Mouse (Mus musculus): ENCODE data around the gene Prss42. TPM values are rescaled to one million over a fixed set of nuclear protein-coding genes. Genes with fewer than 3 reads are reported as not detected.
A peak's percentile ranks its signal among the peaks of the same experiment; 100 is the strongest.

Gene Prss42
- polyA plus RNA-seq (2015; fragmentation: Nextera tagmentation; extraction: Ambion mirVana), result not detected in 2 replicates

DNA sequence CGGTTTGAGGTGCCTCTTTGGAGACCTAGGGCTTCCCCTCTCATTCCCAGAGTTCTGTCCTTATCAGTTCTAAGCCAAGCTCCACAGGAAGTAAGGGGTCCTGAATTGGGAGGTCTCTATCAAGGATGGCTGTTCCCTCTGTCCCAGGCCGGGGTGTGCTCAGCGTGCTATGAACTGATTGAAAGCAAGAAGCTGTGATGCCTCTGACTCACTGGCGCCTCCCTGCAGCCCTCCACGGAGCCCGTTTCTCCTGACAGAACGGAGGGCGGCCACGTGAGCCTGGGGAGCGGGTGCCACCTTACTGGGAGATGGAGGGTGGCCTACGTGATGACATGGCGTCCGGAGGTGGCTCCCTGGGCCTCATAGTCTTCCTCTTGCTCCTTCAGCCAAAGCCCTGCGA is at the start of gene Prss42:
Gene Prss42, plus strand, starts transcription at position 301 of the 400 bp plus-strand sequence.
- no peaks in the 10 kb centered on the region for H3K36me3 ChIP-seq (ENCODE audit: control insufficient read depth, insufficient read depth, low read length)
- ATAC-seq, result no peak
- 92% methylated on average over 14 of the region's 14 CpGs for WGBS
- H3K4me3 ChIP-seq (ENCODE audit: low read length), result no peak within 1 kb of the TSS
- no peak within 1 kb of the TSS for H3K27ac ChIP-seq (ENCODE audit: low read length)
- H3K9ac ChIP-seq (ENCODE audit: low read depth, low read length), result no peak within 1 kb of the TSS
- no peaks in the 10 kb centered on the region for H3K9me3 ChIP-seq (ENCODE audit: control insufficient read depth, low read length)
- H3K27me3 ChIP-seq (replicated peaks; ENCODE audit: control insufficient read depth, insufficient read depth, low read length), result no peaks in the 10 kb centered on the region
- H3K4me2 ChIP-seq (ENCODE audit: low read depth, low read length), result no peak within 1 kb of the TSS
- H3K4me1 ChIP-seq (ENCODE audit: control insufficient read depth, insufficient read depth, low read length), result no peaks in the 10 kb centered on the region

GRCm38 (mm10) chr9:110748451-110748850 is 49.5 kb upstream of the Prss42 start:
- H3K4me1 ChIP-seq (ENCODE audit: control insufficient read depth, insufficient read depth, low read length), result peaks cover 7% of the 10 kb centered on the region; the same call in 1 of the 2 replicates
- 0 out of 2 replicates have a peak, but pooled peaks cover 5% of the 10 kb centered on the region for H3K27me3 ChIP-seq (replicated peaks; ENCODE audit: control insufficient read depth, insufficient read depth, low read length)
- H3K27ac ChIP-seq (ENCODE audit: low read length), result no peak overlapping the region
- no peak overlapping the region for H3K4me2 ChIP-seq (ENCODE audit: low read depth, low read length)
- H3K4me3 ChIP-seq (ENCODE audit: low read length), result no peak overlapping the region
- H3K36me3 ChIP-seq (ENCODE audit: control insufficient read depth, insufficient read depth, low read length), result no peaks in the 10 kb centered on the region
- no peaks in the 10 kb centered on the region for H3K9me3 ChIP-seq (ENCODE audit: control insufficient read depth, low read length)
- H3K9ac ChIP-seq (ENCODE audit: low read depth, low read length), result no peak overlapping the region
- 67% methylated on average over 2 of the region's 2 CpGs for WGBS
- ATAC-seq, result no peak

DNA sequence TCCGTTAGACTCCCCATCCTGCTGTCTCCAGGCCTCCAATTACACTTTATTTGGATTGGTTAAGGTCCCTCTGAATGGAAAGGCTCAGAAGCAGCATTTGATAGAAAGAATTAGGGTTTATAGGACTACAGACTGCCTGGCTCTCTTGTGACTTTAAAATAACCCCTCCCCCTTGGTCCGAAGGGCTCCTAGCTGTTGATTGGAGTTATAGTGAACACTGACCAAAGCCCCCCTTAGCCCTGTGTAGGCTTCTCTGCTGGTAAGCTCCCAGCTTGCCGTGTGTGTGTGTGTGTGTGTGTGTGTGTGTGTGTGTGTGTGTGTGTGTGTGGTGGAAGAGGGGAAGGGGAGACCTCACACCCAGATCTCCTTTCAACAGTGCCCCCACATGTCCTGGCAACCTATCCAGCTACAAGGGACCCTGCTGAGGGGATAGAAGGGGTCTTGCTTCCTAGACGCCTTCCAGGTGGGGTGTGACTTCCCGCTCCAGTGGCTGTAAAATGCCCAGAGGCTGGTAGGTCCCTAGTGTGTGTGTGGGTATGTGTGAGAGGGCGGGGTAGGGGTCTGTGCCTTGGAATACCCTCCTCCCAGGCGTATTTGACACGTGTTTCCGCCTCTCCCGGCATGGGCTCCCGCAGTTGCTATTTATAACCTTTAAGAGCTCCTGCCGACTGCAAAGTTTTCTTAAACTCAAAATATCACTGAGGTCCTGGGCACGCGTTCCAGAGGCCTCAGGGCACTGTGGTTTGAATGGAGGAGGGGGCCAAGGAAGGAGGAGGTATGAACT is 47.4 kb upstream of the Prss42 start:
- WGBS, result 26% methylated on average over 14 of the region's 14 CpGs
- H3K9ac ChIP-seq (ENCODE audit: low read depth, low read length), result no peak overlapping the region
- no peak overlapping the region for H3K4me3 ChIP-seq (ENCODE audit: low read length)
- H3K27ac ChIP-seq (ENCODE audit: low read length), result no peak overlapping the region
- no peaks in the 10 kb centered on the region for H3K9me3 ChIP-seq (ENCODE audit: control insufficient read depth, low read length)
- no peaks in the 10 kb centered on the region for H3K36me3 ChIP-seq (ENCODE audit: control insufficient read depth, insufficient read depth, low read length)
- no peaks in the 10 kb centered on the region for H3K27me3 ChIP-seq (replicated peaks; ENCODE audit: control insufficient read depth, insufficient read depth, low read length)
- ATAC-seq, result no peak
- 0 out of 2 replicates have a peak, but pooled peaks cover 2% of the 10 kb centered on the region for H3K4me1 ChIP-seq (ENCODE audit: control insufficient read depth, insufficient read depth, low read length)
- H3K4me2 ChIP-seq (ENCODE audit: low read depth, low read length), result no peak overlapping the region

DNA sequence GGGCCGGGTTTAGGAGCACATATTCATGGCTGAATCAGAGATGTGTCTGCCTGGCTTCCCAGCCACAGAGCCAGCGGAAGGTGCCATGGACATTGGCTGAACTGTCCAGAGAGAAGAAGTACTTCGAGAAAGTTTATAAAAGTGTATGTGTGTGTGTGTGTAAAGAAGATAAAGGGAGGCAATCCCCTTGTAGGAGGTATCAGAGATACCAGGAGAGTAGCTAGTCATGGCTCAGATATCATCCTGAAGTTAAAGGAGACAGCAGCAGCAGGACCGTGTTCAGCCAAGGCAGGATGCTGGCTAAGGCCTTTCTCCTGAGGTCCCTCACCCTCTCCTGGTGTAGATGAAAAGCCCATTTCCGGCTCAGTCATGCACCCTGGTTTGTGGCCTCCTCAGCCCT is 46.6 kb upstream of the Prss42 start:
- Histone ChIP-seq H3K4me1 (ENCODE audit: control insufficient read depth, insufficient read depth, low read length) (0 out of 2 replicates have a peak, but pooled peaks cover 2% of the 10 kb centered on the region), H3K4me2 (ENCODE audit: low read depth, low read length) (no peak overlapping the region), H3K9ac (ENCODE audit: low read depth, low read length) (no peak overlapping the region), H3K4me3 (ENCODE audit: low read length) (no peak overlapping the region), H3K9me3 (ENCODE audit: control insufficient read depth, low read length) (no peaks in the 10 kb centered on the region), H3K36me3 (ENCODE audit: control insufficient read depth, insufficient read depth, low read length) (no peaks in the 10 kb centered on the region), H3K27me3 (replicated peaks; ENCODE audit: control insufficient read depth, insufficient read depth, low read length) (no peaks in the 10 kb centered on the region), H3K27ac (ENCODE audit: low read length) (0 out of 2 replicates have a peak overlapping the region, but pooled peaks have one; percentile 13)
- 66% methylated on average over 5 of the region's 5 CpGs for WGBS
- no peak for ATAC-seq

GRCm38 (mm10) chr9:110752917-110753435 is 45.0 kb upstream of the Prss42 start:
- Histone ChIP-seq H3K36me3 (ENCODE audit: control insufficient read depth, insufficient read depth, low read length) (no peaks in the 10 kb centered on the region), H3K4me2 (ENCODE audit: low read depth, low read length) (no peak overlapping the region), H3K4me3 (ENCODE audit: low read length) (no peak overlapping the region), H3K9me3 (ENCODE audit: control insufficient read depth, low read length) (no peaks in the 10 kb centered on the region), H3K4me1 (ENCODE audit: control insufficient read depth, insufficient read depth, low read length) (no peaks in the 10 kb centered on the region), H3K27me3 (replicated peaks; ENCODE audit: control insufficient read depth, insufficient read depth, low read length) (no peaks in the 10 kb centered on the region), H3K27ac (ENCODE audit: low read length) (no peak overlapping the region), H3K9ac (ENCODE audit: low read depth, low read length) (no peak overlapping the region)
- no peak for ATAC-seq
- WGBS, result 71% methylated on average over 4 of the region's 4 CpGs

GRCm38 (mm10) chr9:110753773-110754172 is 44.2 kb upstream of the Prss42 start:
- no peak overlapping the region for H3K4me3 ChIP-seq (ENCODE audit: low read length)
- no peaks in the 10 kb centered on the region for H3K4me1 ChIP-seq (ENCODE audit: control insufficient read depth, insufficient read depth, low read length)
- no peak for ATAC-seq
- no peaks in the 10 kb centered on the region for H3K9me3 ChIP-seq (ENCODE audit: control insufficient read depth, low read length)
- no peak overlapping the region for H3K9ac ChIP-seq (ENCODE audit: low read depth, low read length)
- no peak overlapping the region for H3K4me2 ChIP-seq (ENCODE audit: low read depth, low read length)
- H3K27ac ChIP-seq (ENCODE audit: low read length), result no peak overlapping the region
- H3K36me3 ChIP-seq (ENCODE audit: control insufficient read depth, insufficient read depth, low read length), result no peaks in the 10 kb centered on the region
- no peaks in the 10 kb centered on the region for H3K27me3 ChIP-seq (replicated peaks; ENCODE audit: control insufficient read depth, insufficient read depth, low read length)
- 82% methylated on average over 4 of the region's 4 CpGs for WGBS

DNA sequence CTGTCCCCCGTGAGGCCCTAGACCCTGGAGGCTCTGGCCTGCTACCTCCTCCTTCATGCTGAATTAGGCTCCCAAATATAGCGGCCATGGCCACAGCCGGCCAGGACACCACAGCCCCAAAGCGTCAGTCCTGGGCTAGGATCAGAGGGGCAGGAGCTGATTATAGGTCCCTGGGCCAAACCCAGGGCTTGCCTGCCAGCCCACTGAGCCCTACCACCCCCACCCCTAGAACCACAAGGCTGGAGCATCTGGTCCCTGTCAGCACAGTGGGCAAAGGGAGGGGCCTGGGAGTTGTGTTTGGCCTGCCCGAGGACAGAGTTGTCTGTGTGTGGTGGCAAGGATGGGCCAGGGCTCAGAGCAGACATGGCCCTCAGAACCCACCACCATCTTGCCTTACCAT is 40.1 kb upstream of the Prss42 start:
- Histone ChIP-seq H3K36me3 (ENCODE audit: control insufficient read depth, insufficient read depth, low read length) (no peaks in the 10 kb centered on the region), H3K9ac (ENCODE audit: low read depth, low read length) (no peak overlapping the region), H3K9me3 (ENCODE audit: control insufficient read depth, low read length) (no peaks in the 10 kb centered on the region), H3K27ac (ENCODE audit: low read length) (no peak overlapping the region), H3K4me2 (ENCODE audit: low read depth, low read length) (no peak overlapping the region), H3K27me3 (replicated peaks; ENCODE audit: control insufficient read depth, insufficient read depth, low read length) (no peaks in the 10 kb centered on the region), H3K4me3 (ENCODE audit: low read length) (no peak overlapping the region), H3K4me1 (ENCODE audit: control insufficient read depth, insufficient read depth, low read length) (peaks cover 2% of the 10 kb centered on the region; the same call in 1 of the 2 replicates)
- WGBS, result 86% methylated on average over 5 of the region's 5 CpGs
- ATAC-seq, result no peak

- Histone ChIP-seq H3K9ac (ENCODE audit: low read depth, low read length) (no peak overlapping the region; the same call in 1 of the 2 replicates), H3K27me3 (replicated peaks; ENCODE audit: control insufficient read depth, insufficient read depth, low read length) (no peaks in the 10 kb centered on the region), H3K27ac (ENCODE audit: low read length) (no peak overlapping the region), H3K4me3 (ENCODE audit: low read length) (no peak overlapping the region), H3K36me3 (ENCODE audit: control insufficient read depth, insufficient read depth, low read length) (no peaks in the 10 kb centered on the region), H3K9me3 (ENCODE audit: control insufficient read depth, low read length) (no peaks in the 10 kb centered on the region), H3K4me1 (ENCODE audit: control insufficient read depth, insufficient read depth, low read length) (peaks cover 6% of the 10 kb centered on the region; the same call in 1 of the 2 replicates), H3K4me2 (ENCODE audit: low read depth, low read length) (no peak overlapping the region)
- no peak for ATAC-seq
- WGBS, result 64% methylated on average over 8 of the region's 8 CpGs
These were observed 39.4 kb upstream of the Prss42 start for GRCm38 (mm10) chr9:110758605-110759004.

GRCm38 (mm10) chr9:110759265-110759664 is 38.7 kb upstream of the Prss42 start:
- peak; percentile 41; the same call in 1 of the 2 replicates for ATAC-seq
- Histone ChIP-seq H3K27me3 (replicated peaks; ENCODE audit: control insufficient read depth, insufficient read depth, low read length) (no peaks in the 10 kb centered on the region), H3K36me3 (ENCODE audit: control insufficient read depth, insufficient read depth, low read length) (no peaks in the 10 kb centered on the region), H3K27ac (ENCODE audit: low read length) (no peak overlapping the region), H3K9me3 (ENCODE audit: control insufficient read depth, low read length) (no peaks in the 10 kb centered on the region), H3K9ac (ENCODE audit: low read depth, low read length) (no peak overlapping the region), H3K4me2 (ENCODE audit: low read depth, low read length) (no peak overlapping the region), H3K4me3 (ENCODE audit: low read length) (no peak overlapping the region), H3K4me1 (ENCODE audit: control insufficient read depth, insufficient read depth, low read length) (peaks cover 6% of the 10 kb centered on the region; the same call in 1 of the 2 replicates)
- 52% methylated on average over 2 of the region's 2 CpGs for WGBS
